Mouse (Mus musculus) intestine, embryonic 15.5 days (tissue): ENCODE data around the gene Nxph3. TPM values are rescaled to one million over a fixed set of nuclear protein-coding genes. Genes with fewer than 3 reads are reported as not detected.

Experiments
- ATAC-seq: fragments of 200-750 bp; cut with Nextera tagmentation; 2 replicates; pipeline ENCODE4 v1.8.0; 2017; ENCODE audit warnings: moderate TSS enrichment, moderate library complexity
- H3K27ac ChIP-seq: fragments of 300-500 bp; sonication (generic); 2 replicates; pipeline ENCODE4 v1.5.1; 2015; ENCODE audit warnings: mild to moderate bottlenecking, inconsistent platforms
- H3K27me3 ChIP-seq: fragments of 300-500 bp; sonication (generic); replicated peaks from 2 replicates; pipeline ENCODE4 v1.6.1; 2015; ENCODE audit warnings: inconsistent platforms
- H3K36me3 ChIP-seq: fragments of 300-500 bp; sonication (generic); 2 replicates; pipeline ENCODE4 v1.6.1; 2015; ENCODE audit warnings: inconsistent platforms
- H3K4me1 ChIP-seq: fragments of 300-500 bp; sonication (generic); replicated peaks from 2 replicates; pipeline ENCODE4 v1.6.1; 2015; ENCODE audit warnings: inconsistent platforms
- H3K4me2 ChIP-seq: fragments of 300-500 bp; sonication (generic); replicated peaks from 2 replicates; pipeline ENCODE4 v1.6.1; 2015; ENCODE audit warnings: mild to moderate bottlenecking, inconsistent platforms
- H3K4me3 ChIP-seq: fragments of 300-500 bp; sonication (generic); replicated peaks from 2 replicates; pipeline ENCODE4 v1.5.1; 2015; ENCODE audit warnings: inconsistent platforms
- H3K9ac ChIP-seq: fragments of 300-500 bp; sonication (generic); 2 replicates; pipeline ENCODE4 v1.6.1; 2015; ENCODE audit warnings: inconsistent platforms
- H3K9me3 ChIP-seq: fragments of 300-500 bp; sonication (generic); 2 replicates; pipeline ENCODE4 v1.6.1; 2016; ENCODE audit warnings: inconsistent platforms
- WGBS: fragments of 180-500 bp; shearing (Covaris S2); methylation state at CpG from one replicate; pipeline ENCODE4 v1.1.7; 2015; 5-methylcytosine and 5-hydroxymethylcytosine counted together
- polyA plus RNA-seq: library from polyadenylated mRNA; unstranded; fragments of >200 nt; fragmentation: Nextera tagmentation; extraction: Ambion mirVana; gene quantifications from 2 replicates; pipeline ENCODE4 v1.2.1, GENCODE M21; 2015

Gene Nxph3
- polyA plus RNA-seq, 1 experiment from 2014 or later = 0.46 TPM

- no peak overlapping the region for H3K4me3 ChIP-seq
- H3K36me3 ChIP-seq = peaks cover 6% of the 10 kb centered on the region
- no peak overlapping the region for H3K4me2 ChIP-seq
- no peaks in the 10 kb centered on the region for H3K9me3 ChIP-seq
- H3K9ac ChIP-seq = no peak overlapping the region
- no peak overlapping the region for H3K27ac ChIP-seq
- H3K4me1 ChIP-seq = no peaks in the 10 kb centered on the region
- WGBS = 87% methylated on average over 4 of the region's 4 CpGs
- ATAC-seq = no peak
- H3K27me3 ChIP-seq = no peaks in the 10 kb centered on the region
Observed at GRCm38 (mm10) chr11:95479458-95479857, 34.9 kb downstream of the Nxph3 start.

DNA sequence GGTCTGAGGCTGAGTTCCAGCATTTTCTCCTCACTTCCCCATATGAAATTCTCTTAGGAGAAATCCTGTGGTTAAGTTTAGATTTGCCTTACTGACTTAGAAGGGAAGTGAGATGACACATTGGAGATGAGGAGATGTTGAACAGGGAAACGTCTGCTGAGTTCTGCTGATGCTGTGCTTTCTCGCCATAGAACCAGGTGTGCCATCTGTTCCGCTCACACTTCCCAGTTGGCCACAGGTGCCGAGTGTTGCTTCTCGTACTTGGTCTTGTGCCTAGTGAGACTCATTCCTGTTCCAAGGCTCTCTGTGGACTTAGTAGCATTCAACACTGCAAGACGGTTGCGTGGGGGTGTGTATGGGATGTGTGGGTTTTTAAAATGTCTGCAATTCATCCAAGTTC, 38.0 kb downstream of the Nxph3 start:
- Histone ChIP-seq H3K36me3 (peaks cover 3% of the 10 kb centered on the region), H3K4me1 (no peaks in the 10 kb centered on the region), H3K4me2 (no peak overlapping the region), H3K4me3 (no peak overlapping the region), H3K9me3 (no peaks in the 10 kb centered on the region), H3K27me3 (no peaks in the 10 kb centered on the region), H3K27ac (no peak overlapping the region), H3K9ac (no peak overlapping the region)
- ATAC-seq = no peak
- WGBS = 84% methylated on average over 7 of the region's 7 CpGs

GRCm38 (mm10) chr11:95473456-95473855, 40.9 kb downstream of the Nxph3 start:
- no peak for ATAC-seq

GRCm38 (mm10) chr11:95472942-95473341, 41.4 kb downstream of the Nxph3 start:
- Histone ChIP-seq H3K4me2 (no peak overlapping the region), H3K36me3 (no peaks in the 10 kb centered on the region; the same call in none of the 2 replicates), H3K9ac (no peak overlapping the region), H3K27me3 (no peaks in the 10 kb centered on the region), H3K9me3 (no peaks in the 10 kb centered on the region), H3K27ac (no peak overlapping the region), H3K4me3 (no peak overlapping the region), H3K4me1 (no peaks in the 10 kb centered on the region)
- 89% methylated on average over 2 of the region's 2 CpGs for WGBS
- ATAC-seq = no peak

More at GRCm38 (mm10) chr11:95473456-95473855, 40.9 kb downstream of the Nxph3 start:
- no peaks in the 10 kb centered on the region for H3K9me3 ChIP-seq
- no peak overlapping the region for H3K4me2 ChIP-seq
- no peak overlapping the region for H3K4me3 ChIP-seq
- no peak overlapping the region for H3K9ac ChIP-seq
- H3K36me3 ChIP-seq = no peaks in the 10 kb centered on the region; the same call in none of the 2 replicates
- H3K27ac ChIP-seq = no peak overlapping the region
- H3K27me3 ChIP-seq = no peaks in the 10 kb centered on the region
- H3K4me1 ChIP-seq = no peaks in the 10 kb centered on the region
- 93% methylated on average over 1 of the region's 1 CpGs for WGBS

GRCm38 (mm10) chr11:95467731-95468130, 46.6 kb downstream of the Nxph3 start:
- H3K4me3 ChIP-seq = no peak overlapping the region

GRCm38 (mm10) chr11:95462168-95462567, 52.2 kb downstream of the Nxph3 start:
- Histone ChIP-seq H3K9me3 (no peaks in the 10 kb centered on the region), H3K27me3 (no peaks in the 10 kb centered on the region), H3K27ac (no peak overlapping the region), H3K4me3 (no peak overlapping the region), H3K36me3 (no peaks in the 10 kb centered on the region), H3K4me2 (no peak overlapping the region), H3K4me1 (no peaks in the 10 kb centered on the region), H3K9ac (no peak overlapping the region)
- ATAC-seq = no peak
- 94% methylated on average over 3 of the region's 3 CpGs for WGBS

More at GRCm38 (mm10) chr11:95467731-95468130, 46.6 kb downstream of the Nxph3 start:
- H3K27me3 ChIP-seq = no peaks in the 10 kb centered on the region
- no peak overlapping the region for H3K4me2 ChIP-seq
- ATAC-seq = no peak
- 76% methylated on average over 1 of the region's 1 CpGs for WGBS
- no peak overlapping the region for H3K9ac ChIP-seq
- no peaks in the 10 kb centered on the region for H3K4me1 ChIP-seq
- H3K36me3 ChIP-seq = no peaks in the 10 kb centered on the region; the same call in 1 of the 2 replicates
- no peaks in the 10 kb centered on the region for H3K9me3 ChIP-seq
- no peak overlapping the region for H3K27ac ChIP-seq

- no peak for ATAC-seq
- 72% methylated on average over 2 of the region's 2 CpGs for WGBS
Observed at GRCm38 (mm10) chr11:95460872-95461271, 53.5 kb downstream of the Nxph3 start.

More at GRCm38 (mm10) chr11:95460872-95461271, 53.5 kb downstream of the Nxph3 start:
- Histone ChIP-seq H3K4me2 (no peak overlapping the region), H3K9me3 (no peaks in the 10 kb centered on the region), H3K9ac (no peak overlapping the region), H3K27me3 (no peaks in the 10 kb centered on the region), H3K4me1 (no peaks in the 10 kb centered on the region), H3K4me3 (no peak overlapping the region), H3K27ac (no peak overlapping the region), H3K36me3 (no peaks in the 10 kb centered on the region)

Other genes starting within 250 kb of the Nxph3 start
- 67.3 and 68.7 TPM in 2 replicates for gene Kat7, start 204.3 kb downstream of the Nxph3 start, polyA plus RNA-seq
- gene Fam117a, start 177.6 kb downstream of the Nxph3 start, polyA plus RNA-seq = 9.6 and 10.7 TPM in 2 replicates
- gene Slc35b1, start 129.9 kb downstream of the Nxph3 start, polyA plus RNA-seq = 103 and 108 TPM in 2 replicates
- gene Spop, start 100.5 kb downstream of the Nxph3 start, polyA plus RNA-seq = 127 and 130 TPM in 2 replicates
- gene Ngfr, start 73.2 kb upstream of the Nxph3 start, polyA plus RNA-seq = 14.5 and 15.8 TPM in 2 replicates
- 305 and 328 TPM in 2 replicates for gene Phb, start 152.4 kb upstream of the Nxph3 start, polyA plus RNA-seq
- 18.0 and 18.4 TPM in 2 replicates for gene Zfp652, start 198.1 kb upstream of the Nxph3 start, polyA plus RNA-seq
- 0.77 and 0.96 TPM in 2 replicates for gene B130006D01Rik, start 209.0 kb upstream of the Nxph3 start, polyA plus RNA-seq